Mouse (Mus musculus) gastrocnemius, postnatal 4 days (tissue): ENCODE results near the gene St8sia4. TPM values are rescaled to one million over a fixed set of nuclear protein-coding genes. Genes with fewer than 3 reads are reported as not detected.

ENCODE experiments used
- DNase-seq, 2 experiments: peaks; one replicate each; pipeline ENCODE4 v3.0.0; 2021 to 2022; ENCODE audit warnings: low spot score in 2 of 2, mixed read lengths in 2 of 2
- long read RNA-seq, 2 experiments: library from polyadenylated mRNA; stranded (forward); transcript quantifications; one replicate each; pipeline ENCODE4 v2.0.0; 2021
- total RNA-seq, 2 experiments: library from RNA; stranded (reverse); gene quantifications; 2 replicates each; pipeline ENCODE4 v1.2.3; 2021

Gene St8sia4
- 10 to 100 TPM; 10.2 to 11.6 TPM for total RNA-seq
- long read RNA-seq, experiment 1, full-length matches to known transcripts: 7 of 10 reads
- long read RNA-seq, experiment 1, partial matches to known transcripts: 0 of 10 reads
- long read RNA-seq, experiment 1, other reads (novel, unspliced or antisense): 3 of 10 reads
- long read RNA-seq, experiment 2, full-length matches to known transcripts: 4 of 4 reads
- long read RNA-seq, experiment 2, partial matches to known transcripts: 0 of 4 reads
- long read RNA-seq, experiment 2, other reads (novel, unspliced or antisense): 0 of 4 reads

GRCm38 (mm10) chr1:95667435-95668252 is at the start of gene St8sia4:
TSS of gene St8sia4 (minus strand) at chr1:95667571.
- DNase-seq: peak; percentile 51 to 75

- DNase-seq: no peak
Measured at GRCm38 (mm10) chr1:95709181-95709580, 41.8 kb upstream of the St8sia4 start.

- DNase-seq: no peak
Measured at GRCm38 (mm10) chr1:95699903-95700302, 32.5 kb upstream of the St8sia4 start.

- DNase-seq: no peak
Measured at GRCm38 (mm10) chr1:95674052-95674451, 6.7 kb upstream of the St8sia4 start.

GRCm38 (mm10) chr1:95668253-95668805 is 958 bp upstream of the St8sia4 start:
- DNase-seq: no peak

GRCm38 (mm10) chr1:95666541-95667320 is 640 bp downstream of the St8sia4 start:
- no peak for DNase-seq

- DNase-seq: no peak
Measured at GRCm38 (mm10) chr1:95665951-95666484, 1.4 kb downstream of the St8sia4 start.

GRCm38 (mm10) chr1:95664969-95665702 is 2.2 kb downstream of the St8sia4 start:
- DNase-seq: peak in 1 of 2 experiments; percentile 13

GRCm38 (mm10) chr1:95664321-95664825 is 3.0 kb downstream of the St8sia4 start:
- DNase-seq: no peak

- DNase-seq: no peak
Measured at GRCm38 (mm10) chr1:95657051-95657668, 10.2 kb downstream of the St8sia4 start.

- no peak for DNase-seq
Measured at GRCm38 (mm10) chr1:95655564-95655963, 11.8 kb downstream of the St8sia4 start.

- no peak for DNase-seq
Measured at GRCm38 (mm10) chr1:95653445-95653844, 13.9 kb downstream of the St8sia4 start.

- DNase-seq: no peak
Measured at GRCm38 (mm10) chr1:95644292-95644691, 23.1 kb downstream of the St8sia4 start.

- no peak for DNase-seq
Measured at GRCm38 (mm10) chr1:95639001-95639400, 28.4 kb downstream of the St8sia4 start.

- no peak for DNase-seq
Measured at GRCm38 (mm10) chr1:95624376-95624775, 43.0 kb downstream of the St8sia4 start.

- no peak for DNase-seq
Measured at GRCm38 (mm10) chr1:95618647-95619046, 48.7 kb downstream of the St8sia4 start.

- DNase-seq: no peak
Measured at GRCm38 (mm10) chr1:95618125-95618524, 49.2 kb downstream of the St8sia4 start.

GRCm38 (mm10) chr1:95610017-95610416 is 57.4 kb downstream of the St8sia4 start:
- DNase-seq: no peak

- no peak for DNase-seq
Measured at GRCm38 (mm10) chr1:95609045-95609444, 58.3 kb downstream of the St8sia4 start.

- DNase-seq: no peak
Measured at GRCm38 (mm10) chr1:95605458-95605857, 61.9 kb downstream of the St8sia4 start.
